Mouse (Mus musculus) kidney, postnatal 0 days (tissue): ENCODE measurements around the gene Asic3. TPM values are rescaled to one million over a fixed set of nuclear protein-coding genes. Genes with fewer than 3 reads are reported as not detected.
A peak's percentile ranks its signal among the peaks of the same experiment; 100 is the strongest.

Experiments
- ATAC-seq: fragments of 200-750 bp; cut with Nextera tagmentation; replicated peaks from 2 replicates; pipeline ENCODE4 v1.8.0; 2017; ENCODE audit warnings: low read depth, moderate number of reproducible peaks, moderate TSS enrichment, moderate library complexity; ENCODE audit not compliant: low FRiP score
- DNase-seq: peaks from one replicate; pipeline ENCODE4 v3.0.0-alpha.2; 2016; ENCODE audit warnings: low spot score
- H3K27ac ChIP-seq: fragments of 300-500 bp; sonication (generic); 2 replicates; pipeline ENCODE4 v1.5.1; 2014; ENCODE audit warnings: mild to moderate bottlenecking
- H3K27me3 ChIP-seq: fragments of 300-500 bp; sonication (generic); 2 replicates; pipeline ENCODE4 v1.6.1; 2014; ENCODE audit warnings: low read length, mixed read lengths; ENCODE audit not compliant: insufficient read depth
- H3K36me3 ChIP-seq: fragments of 300-500 bp; sonication (generic); 2 replicates; pipeline ENCODE4 v1.6.1; 2014; ENCODE audit warnings: low read length, mixed read lengths; ENCODE audit not compliant: insufficient read depth
- H3K4me1 ChIP-seq: fragments of 300-500 bp; sonication (generic); replicated peaks from 2 replicates; pipeline ENCODE4 v1.6.1; 2014; ENCODE audit warnings: antibody characterized with exemption, low read length, mixed read lengths; ENCODE audit not compliant: insufficient read depth
- H3K4me2 ChIP-seq: fragments of 300-500 bp; sonication (generic); 2 replicates; pipeline ENCODE4 v1.6.1; 2014; ENCODE audit warnings: mild to moderate bottlenecking, low read length, moderate library complexity, mixed read lengths
- H3K4me3 ChIP-seq: fragments of 300-500 bp; sonication (generic); replicated peaks from 2 replicates; pipeline ENCODE4 v1.5.1; 2014; ENCODE audit warnings: low read depth, low read length
- H3K9ac ChIP-seq: fragments of 300-500 bp; sonication (generic); 2 replicates; pipeline ENCODE4 v1.6.1; 2014; ENCODE audit warnings: low read depth, low read length
- H3K9me3 ChIP-seq: fragments of 300-500 bp; sonication (generic); replicated peaks from 2 replicates; pipeline ENCODE4 v1.6.1; 2016; ENCODE audit warnings: low read length, inconsistent platforms, mixed read lengths
- CTCF ChIP-seq: IDR thresholded peaks from 2 replicates; pipeline ENCODE4 v1.5.1; 2016; ENCODE audit warnings: antibody characterized with exemption, low read depth, mild to moderate bottlenecking, moderate library complexity
- WGBS: fragments of 180-500 bp; shearing (Covaris S2); extraction: QIAGEN DNeasy Blood & Tissue Kit; methylation state at CpG from one replicate; pipeline ENCODE4 v1.1.7; 2014; 5-methylcytosine and 5-hydroxymethylcytosine counted together
- polyA plus RNA-seq: library from polyadenylated mRNA; unstranded; fragments of >200 nt; fragmentation: Nextera tagmentation; extraction: Ambion mirVana; gene quantifications from 2 replicates; pipeline ENCODE4 v1.2.1, GENCODE M21; 2015

Asic3 gene
- polyA plus RNA-seq, 1 experiment from 2014 or later = 0.46 TPM

- peak; percentile 8; the same call in 1 of the 2 replicates for TF ChIP-seq CTCF
- WGBS = under 1% methylated on average over 46 of the region's 46 CpGs
These were observed 10.2 kb downstream of the Asic3 start, which contains the start of the genes Cdk5 and Slc4a2 for GRCm38 (mm10) chr5:24423129-24424003. TSS of gene Cdk5 (minus strand) at chr5:24423530. TSS of gene Slc4a2 (plus strand) at chr5:24423837.

DNA sequence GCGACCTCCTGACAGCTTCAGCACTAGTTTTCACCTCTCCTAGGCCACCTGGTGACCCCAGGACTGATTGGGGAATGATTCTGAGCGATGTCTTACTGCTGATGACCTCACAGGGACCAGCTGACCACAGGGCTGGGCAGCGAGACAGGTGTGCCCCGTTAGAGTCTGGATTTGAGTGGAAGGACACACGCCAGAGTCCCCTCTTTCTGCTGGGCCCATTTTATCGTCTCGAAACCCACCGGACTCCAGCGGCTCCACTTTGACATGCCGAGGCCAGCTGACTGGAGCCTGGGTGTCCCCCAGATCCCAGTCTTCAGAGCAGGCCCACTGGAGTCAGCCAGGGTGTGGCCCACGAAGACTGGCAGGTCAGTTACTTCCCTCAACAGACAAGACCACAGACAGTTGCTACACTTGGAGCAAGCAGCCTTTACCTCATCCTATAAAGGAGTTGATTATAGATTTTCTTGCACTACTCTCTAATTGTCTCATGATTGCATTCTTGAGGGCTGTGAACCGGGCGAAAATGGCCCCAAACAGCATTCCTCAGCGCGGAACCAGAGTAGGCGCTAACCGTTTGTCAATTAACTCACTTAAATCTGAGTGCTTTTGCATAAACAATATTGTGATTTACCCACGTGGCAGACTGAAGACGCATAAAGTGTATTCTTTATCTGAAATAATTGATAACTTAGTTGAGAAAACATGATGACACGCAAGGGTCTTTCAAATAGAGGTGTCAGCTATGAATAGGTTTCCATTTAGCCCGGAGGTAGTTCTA lies 11.0 kb downstream of the Asic3 start:
- H3K4me1 ChIP-seq = peaks cover 30% of the 10 kb centered on the region
- WGBS = 7% methylated on average over 21 of the region's 21 CpGs
- peak; percentile 29 for DNase-seq

More at GRCm38 (mm10) chr5:24423129-24424003, 10.2 kb downstream of the Asic3 start, which contains the start of the genes Cdk5 and Slc4a2:
- Histone ChIP-seq H3K4me3 (peak within 1 kb of the TSS; percentile 62), H3K4me2 (peak within 1 kb of the TSS; percentile 73), H3K36me3 (0 out of 2 replicates have a peak, but pooled peaks cover 9% of the 10 kb centered on the region), H3K27me3 (no peaks in the 10 kb centered on the region), H3K9me3 (no peaks in the 10 kb centered on the region), H3K27ac (peak within 1 kb of the TSS; percentile 95), H3K4me1 (peaks cover 27% of the 10 kb centered on the region), H3K9ac (peak within 1 kb of the TSS; percentile 71)
- peak; percentile 90 for ATAC-seq
- peak; percentile 100 for DNase-seq

GRCm38 (mm10) chr5:24424861-24425411 lies 11.7 kb downstream of the Asic3 start:
- Histone ChIP-seq H3K27ac (peak overlapping the region; percentile 95), H3K9me3 (no peaks in the 10 kb centered on the region), H3K27me3 (no peaks in the 10 kb centered on the region), H3K36me3 (peaks cover 13% of the 10 kb centered on the region), H3K9ac (peak overlapping the region; percentile 71), H3K4me3 (peak overlapping the region; percentile 62), H3K4me2 (peak overlapping the region; percentile 69), H3K4me1 (peaks cover 30% of the 10 kb centered on the region)
- no peak for TF ChIP-seq CTCF
- ATAC-seq = peak; percentile 6
- WGBS = under 1% methylated on average over 58 of the region's 60 CpGs
- DNase-seq = peak; percentile 92

More for the DNA sequence above, 11.0 kb downstream of the Asic3 start:
- H3K4me3 ChIP-seq = peak overlapping the region; percentile 62
- H3K27ac ChIP-seq = peak overlapping the region; percentile 95
- no peaks in the 10 kb centered on the region for H3K27me3 ChIP-seq
- H3K4me2 ChIP-seq = peak overlapping the region; percentile 69
- peak; percentile 19 for ATAC-seq
- TF ChIP-seq CTCF = no peak
- H3K9ac ChIP-seq = peak overlapping the region; percentile 71
- 0 out of 2 replicates have a peak, but pooled peaks cover 6% of the 10 kb centered on the region for H3K36me3 ChIP-seq
- no peaks in the 10 kb centered on the region for H3K9me3 ChIP-seq

DNA sequence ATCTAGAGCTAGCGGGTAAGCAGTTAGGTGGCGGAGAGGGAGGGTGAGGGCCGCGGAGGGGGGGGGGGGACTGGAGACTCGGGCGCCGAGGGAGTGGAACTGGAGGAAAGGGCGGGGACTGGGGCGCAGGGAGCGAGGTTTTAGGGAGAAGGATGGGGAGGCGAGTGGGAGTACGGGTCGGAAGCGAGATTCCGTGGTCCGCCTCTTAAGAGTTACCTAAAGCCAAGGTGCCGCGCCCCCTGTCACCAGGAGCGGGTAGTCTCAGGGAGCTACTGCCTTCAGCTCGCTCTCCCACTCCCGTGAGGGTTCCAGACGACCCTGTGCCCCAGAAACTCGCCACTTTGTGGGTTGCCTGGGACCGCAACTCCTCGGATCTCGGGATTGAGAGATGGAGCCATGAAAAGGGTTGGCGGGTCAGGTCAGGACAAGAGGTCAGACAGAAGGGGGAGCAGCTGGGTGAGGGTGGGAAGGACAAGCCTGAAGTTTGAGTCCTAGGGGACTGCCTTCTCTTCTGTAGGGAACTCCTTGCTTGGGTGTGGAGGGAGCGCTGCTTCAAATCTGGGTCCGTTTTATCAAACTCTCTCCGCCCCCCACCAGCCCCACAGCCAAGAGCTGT lies 12.3 kb downstream of the Asic3 start:
- TF ChIP-seq CTCF = peak; percentile 43
- DNase-seq (peak; percentile 71), ATAC-seq (no peak)
- peak overlapping the region; percentile 69 for H3K4me2 ChIP-seq
- H3K9me3 ChIP-seq = no peaks in the 10 kb centered on the region
- no peaks in the 10 kb centered on the region for H3K27me3 ChIP-seq
- H3K27ac ChIP-seq = peak overlapping the region; percentile 95
- H3K4me1 ChIP-seq = peaks cover 30% of the 10 kb centered on the region
- peak overlapping the region; percentile 62 for H3K4me3 ChIP-seq
- H3K9ac ChIP-seq = peak overlapping the region; percentile 71
- H3K36me3 ChIP-seq = peaks cover 16% of the 10 kb centered on the region
- under 1% methylated on average over 27 of the region's 30 CpGs for WGBS

DNA sequence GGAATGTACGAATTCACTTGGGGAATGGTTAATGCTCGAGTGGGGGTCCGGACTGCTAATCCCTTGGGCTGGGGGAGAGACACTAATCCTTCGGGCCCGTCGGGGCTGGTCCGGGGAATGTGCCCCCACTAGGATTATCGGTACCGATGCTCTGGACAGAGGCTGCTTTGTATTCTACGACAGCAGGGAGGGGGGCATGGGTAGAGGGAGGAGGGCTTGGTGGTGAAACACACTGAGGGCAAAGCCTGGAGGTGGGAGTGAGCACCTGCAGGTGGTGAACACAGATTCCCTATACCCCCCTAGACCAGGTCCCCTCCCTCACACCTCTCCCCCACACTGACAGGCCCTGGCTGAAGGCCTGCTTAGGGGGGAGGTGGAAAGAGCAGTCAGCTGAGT lies 12.8 kb downstream of the Asic3 start:
- Histone ChIP-seq H3K9me3 (no peaks in the 10 kb centered on the region), H3K9ac (peak overlapping the region; percentile 71), H3K4me2 (peak overlapping the region; percentile 69), H3K4me1 (peaks cover 30% of the 10 kb centered on the region), H3K27ac (no peak overlapping the region), H3K27me3 (no peaks in the 10 kb centered on the region), H3K4me3 (peak overlapping the region; percentile 62), H3K36me3 (peaks cover 20% of the 10 kb centered on the region)
- DNase-seq (peak; percentile 35), ATAC-seq (no peak)
- TF ChIP-seq CTCF = no peak
- WGBS = under 1% methylated on average over 10 of the region's 10 CpGs
